Mouse (Mus musculus): ENCODE measurements at regions not wholly inside any gene's neighbourhood (a gene's known extent, or its start where the extent isn't known, plus 50 kb on each side); places are given as distances from the start of the nearest gene placed in this dataset.

- intact Hi-C loops (cut with DNase I): loop anchor here (10.0 kb wide), 1 partner anchor 69 kb away; no protein-coding TSS in a partner anchor
These were observed 50.7 kb downstream of the H2al2a start for GRCm38 (mm10) chr2:17946047-17946446.

- intact Hi-C loops (cut with DNase I): loop anchor here (10.0 kb wide), 1 partner anchor 69 kb away; no protein-coding TSS in a partner anchor
These were observed 51.3 kb downstream of the H2al2a start for GRCm38 (mm10) chr2:17945369-17945915.

- intact Hi-C loops (cut with DNase I): loop anchor here (10.0 kb wide), 1 partner anchor 71 kb away; no protein-coding TSS in a partner anchor
These were observed 53.3 kb downstream of the H2al2a start for GRCm38 (mm10) chr2:17943506-17943905.

- intact Hi-C loops (cut with DNase I): loop anchor here (10.0 kb wide), 1 partner anchor 72 kb away; no protein-coding TSS in a partner anchor
These were observed 54.0 kb downstream of the H2al2a start for GRCm38 (mm10) chr2:17942528-17943387.

GRCm38 (mm10) chr2:17941921-17942320 is 54.8 kb downstream of the H2al2a start:
- intact Hi-C loops (cut with DNase I): loop anchor here (10.0 kb wide), 1 partner anchor 73 kb away; no protein-coding TSS in a partner anchor

GRCm38 (mm10) chr2:17939857-17940848 is 56.6 kb downstream of the H2al2a start:
- intact Hi-C loops (cut with DNase I): loop anchor here (10.0 kb wide), 1 partner anchor 75 kb away; no protein-coding TSS in a partner anchor

- intact Hi-C loops (cut with DNase I): no loop called here
These were observed 57.4 kb downstream of the H2al2a start for GRCm38 (mm10) chr2:17939183-17939856.

- intact Hi-C loops (cut with DNase I): no loop called here
These were observed 60.1 kb downstream of the H2al2a start for GRCm38 (mm10) chr2:17936527-17937139.

GRCm38 (mm10) chr2:17935916-17936315 is 60.8 kb downstream of the H2al2a start:
- intact Hi-C loops (cut with DNase I): no loop called here

GRCm38 (mm10) chr2:17935466-17935865 is 61.3 kb downstream of the H2al2a start:
- intact Hi-C loops (cut with DNase I): no loop called here

GRCm38 (mm10) chr2:17934610-17935009 is 62.1 kb downstream of the H2al2a start:
- intact Hi-C loops (cut with DNase I): no loop called here

GRCm38 (mm10) chr2:17932932-17933790 is 63.6 kb downstream of the H2al2a start:
- intact Hi-C loops (cut with DNase I): no loop called here

GRCm38 (mm10) chr2:17932426-17932931 is 64.3 kb downstream of the H2al2a start:
- intact Hi-C loops (cut with DNase I): no loop called here

- intact Hi-C loops (cut with DNase I): no loop called here
These were observed 64.9 kb downstream of the H2al2a start for GRCm38 (mm10) chr2:17931881-17932280.

GRCm38 (mm10) chr2:17918861-17919648 is 77.7 kb downstream of the H2al2a start:
- intact Hi-C loops (cut with DNase I): no loop called here

GRCm38 (mm10) chr2:17917238-17917946 is 79.4 kb downstream of the H2al2a start:
- intact Hi-C loops (cut with DNase I): no loop called here

- intact Hi-C loops (cut with DNase I): no loop called here
These were observed 94.1 kb downstream of the H2al2a start for GRCm38 (mm10) chr2:17902616-17903015.
